Mouse (Mus musculus): ENCODE data around the gene Rnf144b. TPM values are rescaled to one million over a fixed set of nuclear protein-coding genes. Genes with fewer than 3 reads are reported as not detected.

Gene Rnf144b
- total RNA-seq, 2 experiments from 2014 or later: 35.6 to 44.5 TPM

- DNase-seq: no peak
Measured at GRCm38 (mm10) chr13:47266411-47266810, 144.0 kb downstream of the Rnf144b start.

GRCm38 (mm10) chr13:47268227-47268626 is 145.8 kb downstream of the Rnf144b start:
- DNase-seq: no peak

GRCm38 (mm10) chr13:47272928-47273327 is 150.5 kb downstream of the Rnf144b start:
- DNase-seq: no peak

GRCm38 (mm10) chr13:47273487-47273886 is 151.0 kb downstream of the Rnf144b start:
- no peak for DNase-seq

- no peak for DNase-seq
Measured at GRCm38 (mm10) chr13:47274139-47274538, 151.7 kb downstream of the Rnf144b start.

- DNase-seq: peak; percentile 38 to 57
Measured at GRCm38 (mm10) chr13:47277000-47277823, 154.8 kb downstream of the Rnf144b start.

- DNase-seq: no peak
Measured at GRCm38 (mm10) chr13:47277824-47278290, 155.4 kb downstream of the Rnf144b start.

- DNase-seq: no peak
Measured at GRCm38 (mm10) chr13:47282221-47282620, 159.8 kb downstream of the Rnf144b start.

GRCm38 (mm10) chr13:47288449-47288848 is 166.0 kb downstream of the Rnf144b start:
- DNase-seq: peak; percentile 56 to 91

- no peak for DNase-seq
Measured at GRCm38 (mm10) chr13:47296465-47296864, 174.0 kb downstream of the Rnf144b start.

Other genes with a start within 250 kb of the Rnf144b start
- gene Kif13a, start 192.8 kb upstream of the Rnf144b start, total RNA-seq (2021): 100 to 1,000 TPM; 110 to 116 TPM
- 1 to 10 TPM; 6.5 to 7.0 TPM for gene Nhlrc1, start 107.8 kb upstream of the Rnf144b start, total RNA-seq (2021)
- 10 to 100 TPM; 10.9 to 12.0 TPM for gene Kdm1b, start 79.2 kb upstream of the Rnf144b start, total RNA-seq (2021)
- gene Tpmt, start 77.9 kb upstream of the Rnf144b start, total RNA-seq (2021): 1 to 10 TPM; 4.7 TPM
- 10 to 100 TPM; 32.6 to 37.9 TPM for gene Dek, start 16.5 kb upstream of the Rnf144b start, total RNA-seq (2021)